Mouse (Mus musculus): ENCODE data around the gene Cacna2d4.
A peak's percentile ranks its signal among the peaks of the same experiment; 100 is the strongest.
"Not testable (repeated sequence)": the region's sequence is repeated elsewhere in the genome, so short reads cannot be mapped to it uniquely, and the experiment has no call there.

Gene Cacna2d4

GRCm38 (mm10) chr6:119350703-119351198 lies 114.4 kb downstream of the Cacna2d4 start:
- DNase-seq, result no peak

- no peak for DNase-seq
Observed at GRCm38 (mm10) chr6:119351656-119352055, 115.3 kb downstream of the Cacna2d4 start.

GRCm38 (mm10) chr6:119352501-119352900 lies 116.2 kb downstream of the Cacna2d4 start:
- DNase-seq, result no peak

GRCm38 (mm10) chr6:119358020-119358571 lies 121.8 kb downstream of the Cacna2d4 start:
- no peak for DNase-seq

- not testable (repeated sequence) for DNase-seq
Observed at GRCm38 (mm10) chr6:119360250-119360649, 123.9 kb downstream of the Cacna2d4 start.

GRCm38 (mm10) chr6:119360925-119361702 lies 124.8 kb downstream of the Cacna2d4 start:
- no peak for DNase-seq

- no peak for DNase-seq
Observed at GRCm38 (mm10) chr6:119363593-119363992, 127.3 kb downstream of the Cacna2d4 start.

GRCm38 (mm10) chr6:119366800-119367199 lies 130.5 kb downstream of the Cacna2d4 start:
- not testable (repeated sequence) for DNase-seq

GRCm38 (mm10) chr6:119367382-119367781 lies 131.1 kb downstream of the Cacna2d4 start:
- DNase-seq, result no peak

- DNase-seq, result no peak
Observed at GRCm38 (mm10) chr6:119371624-119372023, 135.3 kb downstream of the Cacna2d4 start.

GRCm38 (mm10) chr6:119372237-119372636 lies 135.9 kb downstream of the Cacna2d4 start:
- no peak for DNase-seq

- DNase-seq, result no peak
Observed at GRCm38 (mm10) chr6:119373000-119373705, 136.8 kb downstream of the Cacna2d4 start.

- no peak for DNase-seq
Observed at GRCm38 (mm10) chr6:119375035-119375434, 138.7 kb downstream of the Cacna2d4 start.

GRCm38 (mm10) chr6:119377613-119378012 lies 141.3 kb downstream of the Cacna2d4 start:
- no peak for DNase-seq

- no peak for DNase-seq
Observed at GRCm38 (mm10) chr6:119378631-119379030, 142.3 kb downstream of the Cacna2d4 start.

- no peak for DNase-seq
Observed at GRCm38 (mm10) chr6:119385668-119386067, 149.3 kb downstream of the Cacna2d4 start.

- no peak for DNase-seq
Observed at GRCm38 (mm10) chr6:119386421-119386820, 150.1 kb downstream of the Cacna2d4 start.

- DNase-seq, result no peak
Observed at GRCm38 (mm10) chr6:119386821-119387220, 150.5 kb downstream of the Cacna2d4 start.

GRCm38 (mm10) chr6:119387801-119388649 lies 151.7 kb downstream of the Cacna2d4 start:
- peak; percentile 66 for DNase-seq

GRCm38 (mm10) chr6:119388650-119389012 lies 152.3 kb downstream of the Cacna2d4 start:
- peak; percentile 97 for DNase-seq

- DNase-seq, result no peak
Observed at GRCm38 (mm10) chr6:119389089-119389488, 152.8 kb downstream of the Cacna2d4 start.

GRCm38 (mm10) chr6:119390728-119391127 lies 154.4 kb downstream of the Cacna2d4 start:
- no peak for DNase-seq

- DNase-seq, result no peak
Observed at GRCm38 (mm10) chr6:119392836-119393235, 156.5 kb downstream of the Cacna2d4 start.
